Mouse (Mus musculus): ENCODE data around the gene Pex1.
"Not testable (repeated sequence)": the region's sequence is repeated elsewhere in the genome, so short reads cannot be mapped to it uniquely, and the experiment has no call there.

The Pex1 gene

GRCm38 (mm10) chr5:3645326-3645725, 49.5 kb downstream of the Pex1 start:
- DNase-seq (ENCODE audit: low spot score): no peak

- DNase-seq (ENCODE audit: low spot score): no peak
These were observed 50.7 kb downstream of the Pex1 start for GRCm38 (mm10) chr5:3646539-3646938.

GRCm38 (mm10) chr5:3646991-3647707, 51.3 kb downstream of the Pex1 start:
- DNase-seq (ENCODE audit: low spot score): peak; percentile 6

- DNase-seq (ENCODE audit: low spot score): peak; percentile 82
These were observed 51.8 kb downstream of the Pex1 start for GRCm38 (mm10) chr5:3647708-3648121.

- no peak for DNase-seq (ENCODE audit: low spot score)
These were observed 52.5 kb downstream of the Pex1 start for GRCm38 (mm10) chr5:3648206-3648848.

- no peak for DNase-seq (ENCODE audit: low spot score)
These were observed 53.0 kb downstream of the Pex1 start for GRCm38 (mm10) chr5:3648849-3649210.

GRCm38 (mm10) chr5:3650881-3651280, 55.0 kb downstream of the Pex1 start, which contains the start of gene Tmbim7:
Gene Tmbim7, plus strand, starts transcription at chr5:3651181.
- DNase-seq (ENCODE audit: low spot score): no peak

- no peak for DNase-seq (ENCODE audit: low spot score)
These were observed 55.8 kb downstream of the Pex1 start for GRCm38 (mm10) chr5:3651621-3652020.

GRCm38 (mm10) chr5:3652903-3653575, 57.2 kb downstream of the Pex1 start:
- not testable (repeated sequence) for DNase-seq (ENCODE audit: low spot score)

GRCm38 (mm10) chr5:3653801-3654200, 57.9 kb downstream of the Pex1 start:
- no peak for DNase-seq (ENCODE audit: low spot score)

GRCm38 (mm10) chr5:3657085-3657484, 61.2 kb downstream of the Pex1 start, which contains the start of gene Gatad1:
Gene Gatad1, minus strand, starts transcription at chr5:3657185.
- DNase-seq (ENCODE audit: low spot score): no peak

- no peak for DNase-seq (ENCODE audit: low spot score)
These were observed 69.4 kb downstream of the Pex1 start for GRCm38 (mm10) chr5:3665225-3665624.

- no peak for DNase-seq (ENCODE audit: low spot score)
These were observed 70.7 kb downstream of the Pex1 start for GRCm38 (mm10) chr5:3666585-3666984.

GRCm38 (mm10) chr5:3669938-3670554, 74.2 kb downstream of the Pex1 start:
- DNase-seq (ENCODE audit: low spot score): no peak

All from ovary, adult 18-20 months (tissue).